Mouse (Mus musculus) testis, adult 2 months (tissue): Measurements from ENCODE around the gene Clptm1.

Experiments
- CTCF ChIP-seq: fragments of 200-500 bp; IDR thresholded peaks from 2 replicates; pipeline ENCODE4 v1.5.1; 2012; ENCODE audit warnings: low read depth, mild to moderate bottlenecking, inconsistent platforms, low read length, moderate library complexity; ENCODE audit not compliant: control insufficient read depth, insufficient read depth, insufficient replicate concordance
- POLR2A ChIP-seq: fragments of 200-500 bp; IDR thresholded peaks from 2 replicates; pipeline ENCODE4 v1.6.1; 2012; ENCODE audit warnings: low read depth, mild to moderate bottlenecking, inconsistent platforms, low read length, moderate library complexity; ENCODE audit not compliant: control insufficient read depth

GRCm38 (mm10) chr7:19652614-19653013, 12.2 kb downstream of the Clptm1 start:
- TF ChIP-seq CTCF (no peak), POLR2A (no peak)
